Mouse (Mus musculus): ENCODE measurements at regions not wholly inside any gene's neighbourhood (a gene's known extent, or its start where the extent isn't known, plus 50 kb on each side); places are given as distances from the start of the nearest gene placed in this dataset.

DNA sequence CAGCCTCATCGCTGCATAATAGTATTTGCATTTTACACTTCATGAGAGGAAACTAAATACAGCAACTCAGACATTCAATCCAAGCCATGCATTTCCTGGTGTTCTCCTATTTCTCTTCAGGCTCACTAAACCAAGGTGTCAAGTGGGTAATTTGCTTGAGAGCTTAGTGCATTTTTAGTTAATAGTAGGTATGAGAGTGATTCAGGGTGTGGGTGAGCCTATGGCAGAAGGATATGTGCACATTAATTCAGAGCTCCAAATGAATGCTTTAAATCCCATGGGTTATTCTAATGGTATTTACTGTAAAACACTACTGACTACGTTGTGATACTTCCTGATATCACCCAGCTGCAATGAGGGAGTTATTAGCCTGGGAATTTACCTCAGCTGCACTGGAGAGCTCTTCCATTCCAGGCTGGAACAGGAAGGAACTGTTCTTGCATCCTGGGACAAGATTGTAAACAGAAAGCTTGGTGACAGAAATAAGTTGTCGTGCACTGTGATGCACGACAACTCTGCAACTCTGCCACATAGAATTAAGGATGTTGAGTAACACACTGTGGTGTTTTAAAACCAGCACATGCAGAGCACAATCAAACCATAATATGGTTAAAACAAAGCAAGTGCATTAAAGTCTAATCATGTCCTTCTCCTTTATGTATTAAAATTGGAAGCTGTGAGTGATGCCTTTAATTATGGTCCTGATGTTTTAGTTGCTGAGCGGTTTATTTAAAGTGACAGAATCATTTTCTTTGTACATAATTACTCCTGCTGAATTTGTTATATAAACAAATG, 170.4 kb upstream of the Setmar start:
- no peak for DNase-seq
- intact Hi-C loops (cut with DNase I): loop anchor here (10.0 kb wide), 1 partner anchor 140 kb away; no protein-coding TSS in a partner anchor

DNA sequence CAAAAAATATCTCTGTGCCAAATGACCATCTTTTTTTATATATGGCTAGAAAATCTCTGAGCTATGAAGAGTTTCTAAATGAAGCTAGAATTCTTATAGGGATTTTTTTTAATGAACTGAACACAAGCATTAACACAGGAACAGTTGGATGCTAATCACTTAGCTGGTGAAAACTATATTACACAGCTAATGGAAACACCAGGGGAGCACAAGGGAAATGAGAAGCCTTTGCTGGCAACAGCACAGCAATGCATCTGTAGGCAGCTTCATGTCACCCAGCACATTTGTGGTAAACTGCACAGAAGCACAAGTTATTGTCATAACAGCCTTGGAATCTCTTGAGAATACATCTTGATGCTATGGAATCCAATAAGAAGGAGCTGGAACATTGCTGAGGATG, 154.3 kb upstream of the Setmar start:
- intact Hi-C loops (cut with DNase I): no loop called here
- no peak for DNase-seq

DNA sequence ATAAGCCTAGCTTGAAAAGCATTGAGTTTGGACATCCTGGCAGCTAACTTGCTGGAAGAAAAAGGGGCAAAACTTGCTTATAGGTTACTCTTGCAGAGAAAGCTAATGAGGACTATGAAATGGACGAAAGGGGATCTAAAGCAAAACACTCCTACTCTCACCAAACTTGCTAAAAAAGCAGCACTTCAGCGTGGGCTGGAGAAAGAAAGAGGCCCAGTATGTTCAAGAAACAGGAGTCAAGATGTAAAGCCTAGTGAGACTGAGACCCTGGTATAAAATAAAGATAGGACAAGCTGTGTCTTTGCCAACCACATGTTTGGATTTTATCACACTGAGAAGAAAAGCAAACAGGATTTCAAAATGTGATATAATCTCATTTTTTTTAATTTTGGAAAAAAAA, 153.5 kb upstream of the Setmar start:
- DNase-seq: no peak
- intact Hi-C loops (cut with DNase I): no loop called here

DNA sequence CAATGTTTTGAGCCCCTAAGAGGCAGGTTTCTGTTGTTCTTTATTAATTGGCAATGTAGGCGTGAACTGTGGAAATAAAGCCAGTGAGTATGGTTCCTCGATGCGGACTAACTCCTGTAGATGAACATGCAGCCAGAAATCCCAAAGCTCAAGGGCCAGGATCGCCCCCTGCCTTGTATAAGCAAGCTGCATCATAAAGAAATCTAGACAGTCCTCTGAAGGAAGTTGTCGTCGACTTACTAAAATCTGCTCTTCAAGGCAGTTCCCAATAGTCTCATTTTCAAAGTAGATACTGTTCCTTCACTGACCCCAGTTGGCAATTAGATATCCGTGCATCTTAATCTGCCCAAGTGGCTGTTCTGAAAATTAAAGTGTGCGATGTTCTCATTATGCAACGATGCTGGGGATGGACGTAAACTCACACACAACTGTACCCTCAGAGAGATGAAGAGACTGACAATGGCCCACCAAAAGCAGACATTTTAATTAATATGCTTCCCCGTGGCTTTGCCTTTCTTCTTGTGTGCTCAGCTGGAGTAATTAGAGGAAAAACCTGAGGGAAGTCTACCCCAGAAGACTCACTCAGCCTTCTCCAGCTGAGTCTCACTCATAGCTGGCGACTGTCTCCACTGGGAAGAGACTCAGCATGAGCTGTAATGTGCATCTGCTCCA, 141.2 kb upstream of the Setmar start:
- intact Hi-C loops (cut with DNase I): no loop called here
- no peak for DNase-seq

DNA sequence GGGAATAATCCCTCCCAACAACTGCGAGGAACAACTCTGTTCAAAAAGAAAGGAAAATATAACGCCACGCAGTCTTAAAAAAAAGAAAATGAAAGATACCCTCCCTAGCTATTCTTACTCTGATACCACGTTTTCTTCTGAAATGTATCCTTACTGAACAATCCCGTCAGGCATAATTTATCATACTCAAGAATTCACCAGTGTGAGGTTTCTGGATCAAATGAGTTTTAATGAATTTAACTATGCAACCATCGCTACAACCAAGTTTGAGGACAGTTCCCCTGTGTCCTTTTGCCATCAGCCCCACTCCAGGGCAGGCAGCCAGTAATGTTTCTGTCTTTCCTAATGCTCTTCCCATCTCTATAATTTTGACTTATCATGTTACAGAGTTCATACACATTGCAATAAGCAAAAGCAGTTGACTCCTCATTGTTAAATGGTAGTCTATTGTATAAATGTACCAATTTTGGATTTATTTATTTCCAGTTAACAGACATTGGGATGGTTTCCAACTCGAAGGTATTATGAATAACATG, 140.6 kb upstream of the Setmar start:
- intact Hi-C loops (cut with DNase I): no loop called here
- DNase-seq: no peak

DNA sequence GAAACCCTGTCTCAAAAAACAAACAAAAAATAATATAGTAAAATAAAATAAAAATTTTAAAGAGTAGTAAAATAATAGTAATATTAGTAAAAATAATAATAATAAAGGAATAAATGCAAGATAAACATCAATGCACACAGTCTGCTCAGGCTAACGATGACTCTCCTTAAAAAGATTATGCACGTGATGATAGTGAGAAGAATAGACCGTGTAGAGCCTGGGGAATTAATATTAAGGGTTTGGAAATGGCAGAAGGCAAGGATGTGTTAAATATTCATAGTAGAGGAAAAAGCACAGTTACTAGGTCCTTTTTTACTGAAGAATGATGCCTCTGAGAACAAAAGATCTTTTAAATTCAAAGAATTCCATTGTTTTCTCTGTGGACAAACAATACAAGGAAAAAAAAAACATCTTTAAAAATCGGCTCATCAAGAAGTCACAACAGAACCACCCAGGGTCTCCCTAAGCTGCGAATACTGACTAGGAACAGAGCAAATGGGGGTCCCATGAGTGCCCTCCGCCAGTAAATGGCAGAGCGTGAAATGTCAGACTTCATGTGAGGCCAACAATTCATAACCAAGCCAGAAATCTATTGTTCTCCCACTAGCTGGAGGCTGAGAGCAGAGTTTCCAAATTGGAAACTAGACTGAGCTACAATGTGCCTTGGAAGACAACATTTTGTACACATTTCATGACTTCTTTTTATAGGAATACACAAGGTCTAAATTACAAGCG, 134.2 kb upstream of the Setmar start:
- no peak for DNase-seq

DNA sequence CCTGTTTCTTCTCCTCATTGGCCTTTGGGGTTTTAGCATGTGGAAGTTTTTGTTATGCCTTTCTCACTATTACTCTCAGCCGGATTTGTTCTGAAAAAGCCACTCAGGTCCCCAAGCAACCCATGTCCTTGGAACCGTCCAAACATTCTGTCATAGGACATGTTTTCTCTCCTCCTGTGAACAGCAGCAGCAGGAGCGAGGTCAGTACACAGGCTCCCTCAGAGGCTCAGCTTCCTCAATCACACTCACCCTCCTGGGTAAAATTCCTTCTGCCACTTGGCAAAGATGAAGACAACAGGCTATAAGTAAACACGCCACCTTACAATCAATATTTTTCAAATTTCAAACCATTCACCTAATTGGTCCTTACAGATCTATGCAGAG, 133.7 kb upstream of the Setmar start:
- no peak for DNase-seq
- intact Hi-C loops (cut with DNase I): no loop called here

More for the DNA sequence above, 134.2 kb upstream of the Setmar start:
- intact Hi-C loops (cut with DNase I): no loop called here

DNA sequence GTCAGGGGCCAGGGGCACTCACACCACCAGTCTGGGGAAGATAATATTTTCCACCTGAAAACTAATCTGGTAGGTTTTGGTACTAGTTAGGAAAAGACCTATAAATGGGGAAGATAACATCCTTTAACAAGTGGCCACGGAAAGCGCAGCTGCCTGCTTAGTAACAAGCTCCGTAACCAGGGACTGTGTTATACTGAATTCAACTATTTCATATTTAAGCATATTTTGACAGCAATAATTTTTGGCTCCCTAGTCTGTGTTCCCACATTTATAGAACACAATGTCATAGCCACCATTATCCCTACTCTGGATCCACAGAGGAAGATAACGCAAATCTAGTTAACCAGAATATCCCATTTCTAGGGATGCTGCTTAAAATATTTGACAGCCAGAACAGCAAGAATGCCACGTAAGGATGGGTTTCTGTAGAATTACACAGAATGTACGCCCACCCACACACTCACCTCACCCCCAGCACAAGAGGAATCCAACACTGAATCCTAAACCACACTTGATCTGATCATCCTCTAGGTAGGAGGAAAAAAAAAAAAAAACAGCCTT, 128.7 kb upstream of the Setmar start:
- no peak for DNase-seq
- intact Hi-C loops (cut with DNase I): no loop called here

DNA sequence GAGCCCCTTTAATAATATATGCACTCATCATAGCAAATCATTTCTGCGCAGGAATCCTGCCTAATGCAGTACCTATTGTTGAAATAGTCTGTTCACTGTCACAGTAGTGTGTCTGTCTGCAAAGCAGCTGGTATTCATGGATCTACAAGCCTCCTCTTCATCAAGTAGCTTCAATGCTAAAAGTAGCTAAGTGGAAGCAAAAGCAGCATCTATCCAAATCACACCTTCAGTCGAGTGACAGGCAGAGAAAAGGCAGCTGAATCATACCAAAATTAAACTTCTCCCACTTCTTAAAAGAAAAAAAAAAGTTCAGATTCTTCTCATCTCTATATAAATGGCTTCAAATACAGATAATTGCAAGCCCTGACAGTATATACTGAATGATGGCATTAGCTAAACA, 96.2 kb upstream of the Setmar start:
- no peak for DNase-seq
- intact Hi-C loops (cut with DNase I): no loop called here

DNA sequence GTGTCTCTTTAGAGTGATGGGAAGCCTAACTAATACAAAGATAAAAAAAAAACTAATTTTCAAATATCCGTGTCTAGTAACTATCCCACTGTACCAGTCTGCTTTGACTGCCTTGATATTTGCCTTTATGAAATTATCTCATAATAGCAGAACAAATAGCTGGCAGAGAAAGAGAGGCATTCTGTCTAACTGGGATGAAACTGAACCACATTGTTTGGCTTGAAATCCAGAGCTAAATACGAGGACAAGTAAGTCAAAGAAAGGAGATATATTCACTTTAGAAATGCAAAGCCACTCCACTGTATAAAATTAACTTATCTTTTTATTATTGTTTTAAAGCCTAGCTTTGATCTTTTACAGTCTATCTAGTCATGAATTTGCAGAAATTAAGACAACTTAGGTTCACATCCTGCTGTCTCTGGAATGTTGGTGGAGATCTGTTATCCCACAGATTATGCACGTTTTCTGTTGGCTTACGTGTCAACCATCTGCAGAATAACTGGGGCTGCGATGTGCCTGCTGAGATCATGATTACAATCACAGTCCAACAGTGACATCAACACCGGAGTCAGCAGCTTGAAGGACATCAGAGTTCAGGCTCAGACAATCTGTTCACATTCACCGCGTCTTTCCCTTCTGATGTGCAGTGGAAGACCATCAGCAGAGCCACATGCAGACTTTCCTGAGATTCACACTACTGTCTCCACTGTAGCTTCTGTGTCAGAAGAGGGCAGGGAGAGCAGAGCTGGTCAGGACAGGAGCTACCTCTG, 65.7 kb upstream of the Setmar start:
- intact Hi-C loops (cut with DNase I): no loop called here
- DNase-seq: no peak

DNA sequence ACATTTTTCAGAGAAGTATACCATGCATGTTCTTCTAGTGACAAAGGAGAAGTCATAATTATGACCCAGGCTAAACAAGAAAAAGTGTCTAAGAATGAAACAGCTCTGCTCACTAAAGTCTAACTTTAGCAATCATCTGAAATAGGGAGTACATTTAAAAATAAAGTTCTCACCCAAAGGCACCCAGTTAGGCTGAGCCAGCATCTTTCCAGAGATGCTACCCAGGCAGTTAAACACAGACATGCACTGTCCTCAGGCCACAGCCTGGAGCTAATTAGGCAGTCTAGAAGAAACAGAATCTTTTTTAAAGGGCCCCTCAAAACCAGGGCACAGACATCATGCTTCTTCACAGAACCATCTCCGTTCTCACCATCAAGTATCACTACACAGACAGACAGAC, 61.6 kb upstream of the Setmar start:
- intact Hi-C loops (cut with DNase I): no loop called here

DNA sequence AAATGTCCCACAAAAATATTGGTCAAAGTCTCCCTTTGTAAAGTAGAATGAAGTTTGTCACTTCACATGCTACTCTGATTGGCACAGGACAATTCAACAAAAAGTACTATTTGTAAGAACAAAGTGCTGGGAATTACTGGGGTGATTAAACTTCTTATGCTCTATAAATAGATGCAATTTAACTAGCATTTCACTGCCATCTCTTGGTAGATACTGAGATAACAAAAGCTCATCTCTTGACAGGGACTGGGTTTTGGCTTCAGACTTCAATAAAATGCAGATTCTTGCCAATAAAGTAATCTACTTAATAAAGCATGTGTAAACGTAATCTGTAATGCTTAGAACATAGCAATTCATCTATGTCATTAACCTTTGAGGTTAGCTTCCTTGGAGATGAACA, 56.5 kb upstream of the Setmar start:
- intact Hi-C loops (cut with DNase I): no loop called here
- DNase-seq: no peak

More for the DNA sequence above, 61.6 kb upstream of the Setmar start:
- no peak for DNase-seq
